Mouse (Mus musculus) hindbrain, embryonic 13.5 days (tissue): Measurements from ENCODE around the gene Cdk8. TPM values are rescaled to one million over a fixed set of nuclear protein-coding genes. Genes with fewer than 3 reads are reported as not detected.

Experiments
- ATAC-seq: fragments of 200-750 bp; cut with Nextera tagmentation; 2 replicates; pipeline ENCODE4 v1.8.0; 2017; ENCODE audit warnings: moderate TSS enrichment; ENCODE audit not compliant: low FRiP score
- H3K27ac ChIP-seq: fragments of 300-500 bp; sonication (generic); 2 replicates; pipeline ENCODE4 v1.5.1; 2015; ENCODE audit warnings: inconsistent platforms, mild to moderate bottlenecking, moderate library complexity
- H3K27me3 ChIP-seq: fragments of 300-500 bp; sonication (generic); 2 replicates; pipeline ENCODE4 v1.6.1; 2015; ENCODE audit warnings: mild to moderate bottlenecking, inconsistent platforms
- H3K36me3 ChIP-seq: fragments of 300-500 bp; sonication (generic); 2 replicates; pipeline ENCODE4 v1.6.1; 2015; ENCODE audit warnings: mild to moderate bottlenecking, inconsistent platforms
- H3K4me1 ChIP-seq: fragments of 300-500 bp; sonication (generic); replicated peaks from 2 replicates; pipeline ENCODE4 v1.6.1; 2015; ENCODE audit warnings: inconsistent platforms
- H3K4me2 ChIP-seq: fragments of 300-500 bp; sonication (generic); 2 replicates; pipeline ENCODE4 v1.6.1; 2015; ENCODE audit warnings: inconsistent platforms, mild to moderate bottlenecking, moderate library complexity
- H3K4me3 ChIP-seq: fragments of 300-500 bp; sonication (generic); 2 replicates; pipeline ENCODE4 v1.5.1; 2015; ENCODE audit warnings: mild to moderate bottlenecking, inconsistent platforms
- H3K9ac ChIP-seq: fragments of 300-500 bp; sonication (generic); 2 replicates; pipeline ENCODE4 v1.6.1; 2015; ENCODE audit warnings: mild to moderate bottlenecking, inconsistent platforms
- H3K9me3 ChIP-seq: fragments of 300-500 bp; sonication (generic); 2 replicates; pipeline ENCODE4 v1.6.1; 2016; ENCODE audit warnings: inconsistent platforms
- WGBS: fragments of 180-500 bp; shearing (Covaris S2); methylation state at CpG from one replicate; pipeline ENCODE4 v1.1.7; 2015; 5-methylcytosine and 5-hydroxymethylcytosine counted together
- polyA plus RNA-seq: library from polyadenylated mRNA; unstranded; fragments of >200 nt; fragmentation: Nextera tagmentation; extraction: Ambion mirVana; gene quantifications from 2 replicates; pipeline ENCODE4 v1.2.1, GENCODE M21; 2015

The Cdk8 gene
- polyA plus RNA-seq, 1 experiment from 2014 or later = 20.1 TPM

DNA sequence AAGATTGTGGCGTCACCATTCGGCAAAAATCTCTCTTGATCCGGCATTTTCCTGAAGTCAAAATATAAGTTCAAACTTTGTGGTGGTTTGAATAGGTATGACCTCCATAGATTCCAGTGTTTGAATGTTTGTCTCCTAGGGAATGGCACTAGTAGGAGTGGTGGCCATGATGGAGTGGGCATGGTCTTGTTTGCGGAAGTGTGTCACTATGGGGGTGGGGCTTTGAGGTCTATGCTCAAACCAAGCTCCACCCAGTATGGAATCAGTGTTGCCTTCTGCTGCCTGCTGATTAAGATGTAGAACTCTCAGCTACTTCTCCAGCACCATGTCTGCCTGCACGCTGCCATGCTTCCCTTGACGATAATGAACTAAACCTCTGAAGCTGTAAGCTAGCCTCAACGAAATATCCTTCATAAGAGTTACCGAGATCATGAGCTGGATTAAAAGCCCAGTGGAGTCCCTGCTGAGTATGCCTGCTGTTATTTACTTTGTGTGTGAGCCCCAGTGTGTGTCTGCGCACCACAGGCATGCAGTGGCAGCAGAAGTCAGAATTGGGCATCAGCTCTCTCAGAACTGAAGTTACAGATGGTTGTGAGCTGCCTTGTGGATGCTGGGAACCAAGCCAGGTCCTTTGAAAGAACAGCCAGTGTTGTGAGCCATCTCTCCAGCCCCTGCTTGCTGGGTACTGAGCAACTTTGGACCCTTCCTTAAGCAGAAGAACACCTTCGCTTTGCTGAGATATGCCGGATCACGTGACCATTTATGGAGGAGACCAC, 114.1 kb downstream of the Cdk8 start:
- Histone ChIP-seq H3K36me3 (no peaks in the 10 kb centered on the region), H3K4me2 (no peak overlapping the region), H3K4me1 (no peaks in the 10 kb centered on the region), H3K27ac (no peak overlapping the region), H3K9me3 (no peaks in the 10 kb centered on the region), H3K27me3 (no peaks in the 10 kb centered on the region), H3K9ac (no peak overlapping the region), H3K4me3 (no peak overlapping the region)
- ATAC-seq = no peak
- 91% methylated on average over 12 of the region's 12 CpGs for WGBS

DNA sequence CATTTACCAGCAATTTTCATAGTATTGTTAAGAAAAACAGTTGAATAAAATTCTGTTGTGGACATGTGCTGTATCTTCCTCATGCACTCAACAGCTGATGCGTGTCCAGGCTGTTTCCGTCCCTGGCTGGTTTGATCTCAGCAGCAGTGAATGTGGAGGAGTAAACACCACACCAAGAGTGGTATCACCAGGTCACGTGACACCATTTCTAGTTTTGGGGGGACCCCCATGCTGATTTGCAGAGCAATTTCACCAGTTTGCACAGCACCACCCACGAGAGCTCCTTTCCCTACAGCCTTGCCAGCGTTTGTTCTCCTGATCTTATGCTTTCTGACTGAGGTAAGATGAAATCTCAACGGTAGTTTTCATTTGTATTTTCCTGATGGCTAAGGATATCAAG, 116.1 kb downstream of the Cdk8 start:
- Histone ChIP-seq H3K4me2 (no peak overlapping the region), H3K36me3 (no peaks in the 10 kb centered on the region), H3K4me3 (no peak overlapping the region), H3K27me3 (no peaks in the 10 kb centered on the region), H3K9me3 (no peaks in the 10 kb centered on the region), H3K27ac (no peak overlapping the region), H3K4me1 (no peaks in the 10 kb centered on the region), H3K9ac (no peak overlapping the region)
- WGBS = 91% methylated on average over 6 of the region's 6 CpGs
- ATAC-seq = no peak

DNA sequence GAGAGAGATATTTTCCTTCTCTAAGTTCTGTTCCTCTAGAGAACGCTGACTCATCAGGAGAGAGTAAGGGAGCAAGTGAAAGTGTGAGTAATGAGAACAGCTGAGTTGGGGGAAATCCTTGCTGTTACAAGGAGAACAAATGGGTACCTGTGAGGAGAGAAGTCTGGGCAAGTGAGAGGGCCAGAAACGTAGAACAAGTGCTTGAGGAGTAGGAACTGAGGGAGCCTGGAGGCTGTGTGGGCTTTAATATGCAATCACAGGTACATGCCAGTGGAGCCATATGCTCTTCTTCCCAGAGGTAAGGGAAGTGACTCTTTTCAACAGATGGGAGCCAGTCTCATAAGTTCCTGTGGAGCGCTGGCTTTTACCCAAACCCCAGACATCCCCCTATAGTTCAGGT, 118.2 kb downstream of the Cdk8 start:
- ATAC-seq = no peak
- H3K27me3 ChIP-seq = no peaks in the 10 kb centered on the region
- H3K4me3 ChIP-seq = no peak overlapping the region
- no peaks in the 10 kb centered on the region for H3K36me3 ChIP-seq
- H3K4me1 ChIP-seq = no peaks in the 10 kb centered on the region
- H3K9me3 ChIP-seq = no peaks in the 10 kb centered on the region
- no peak overlapping the region for H3K4me2 ChIP-seq
- H3K27ac ChIP-seq = no peak overlapping the region
- H3K9ac ChIP-seq = no peak overlapping the region
- 86% methylated on average over 3 of the region's 3 CpGs for WGBS

DNA sequence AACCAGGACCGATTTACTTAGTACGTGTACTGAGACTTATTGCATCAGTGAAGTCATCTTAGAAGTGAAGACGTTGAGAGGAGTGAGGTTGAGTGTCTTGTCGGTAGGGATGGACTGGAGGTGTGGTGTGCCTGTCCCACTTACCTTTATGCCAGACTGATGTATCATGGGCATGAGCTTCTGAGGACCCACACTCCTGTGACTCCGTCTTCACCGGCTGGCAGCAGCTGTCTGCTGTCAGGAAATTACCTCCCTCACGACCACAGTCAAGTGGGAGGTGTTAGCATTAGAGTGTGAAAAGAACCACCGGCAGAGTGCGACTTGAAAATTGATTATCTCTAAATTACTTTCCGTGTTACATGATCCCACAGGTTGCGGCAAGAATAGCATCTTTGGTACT, 119.8 kb downstream of the Cdk8 start:
- no peak overlapping the region for H3K27ac ChIP-seq
- no peak overlapping the region for H3K4me3 ChIP-seq
- ATAC-seq = no peak
- WGBS = 86% methylated on average over 11 of the region's 11 CpGs
- no peak overlapping the region for H3K4me2 ChIP-seq
- H3K27me3 ChIP-seq = no peaks in the 10 kb centered on the region
- H3K9me3 ChIP-seq = no peaks in the 10 kb centered on the region
- no peak overlapping the region for H3K9ac ChIP-seq
- H3K36me3 ChIP-seq = no peaks in the 10 kb centered on the region
- no peaks in the 10 kb centered on the region for H3K4me1 ChIP-seq

DNA sequence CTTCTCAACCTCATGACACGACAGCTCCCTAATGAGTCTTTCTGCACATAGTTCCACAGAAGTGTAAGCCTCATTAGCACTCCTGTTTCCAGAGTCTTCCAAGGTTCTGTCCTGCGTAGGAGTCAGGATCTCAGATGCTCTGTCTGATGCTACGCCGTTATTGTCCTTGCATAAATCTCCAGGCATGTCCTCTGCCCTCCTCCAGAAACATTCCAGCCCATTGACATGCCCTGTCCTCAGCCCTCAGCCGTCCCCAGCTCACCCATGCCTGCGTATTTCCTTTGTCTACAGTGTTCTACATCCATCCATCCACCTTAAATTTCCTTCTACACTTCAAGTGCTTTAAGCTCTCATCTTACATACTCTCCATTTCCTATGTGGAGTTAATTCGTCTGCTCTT, 121.0 kb downstream of the Cdk8 start:
- Histone ChIP-seq H3K9ac (no peak overlapping the region), H3K9me3 (no peaks in the 10 kb centered on the region), H3K4me2 (no peak overlapping the region), H3K27ac (no peak overlapping the region), H3K4me3 (no peak overlapping the region), H3K4me1 (no peaks in the 10 kb centered on the region), H3K36me3 (no peaks in the 10 kb centered on the region), H3K27me3 (no peaks in the 10 kb centered on the region)
- no peak for ATAC-seq
- 89% methylated on average over 7 of the region's 7 CpGs for WGBS

Other genes starting within 250 kb of the Cdk8 start
- gene Cyp3a25, start 221.6 kb upstream of the Cdk8 start, polyA plus RNA-seq = not detected in 2 replicates
- gene Cyp3a59, start 152.0 kb upstream of the Cdk8 start, polyA plus RNA-seq = not detected in 2 replicates
- not detected in 2 replicates for gene Gm5565, start 70.7 kb upstream of the Cdk8 start, polyA plus RNA-seq
- not detected in 2 replicates for gene Gm6309, start 60.5 kb upstream of the Cdk8 start, polyA plus RNA-seq
- gene 1700001J03Rik, start 45.9 kb upstream of the Cdk8 start, polyA plus RNA-seq = not detected in 2 replicates
- 25.2 and 26.6 TPM in 2 replicates for gene Rnf6, start 9.7 kb upstream of the Cdk8 start, polyA plus RNA-seq
- gene Wasf3, start 153.8 kb downstream of the Cdk8 start, polyA plus RNA-seq = 14.1 and 14.2 TPM in 2 replicates